Mouse (Mus musculus) myocyte (in vitro differentiated cells): ENCODE measurements around the gene Gpbar1. TPM values are rescaled to one million over a fixed set of nuclear protein-coding genes. Genes with fewer than 3 reads are reported as not detected.

Experiments used
- H3K27me3 ChIP-seq: one replicate; pipeline ENCODE4 v1.6.1; 2011; ENCODE audit not compliant: control insufficient read depth, insufficient read depth, insufficient read length
- H3K36me3 ChIP-seq: one replicate; pipeline ENCODE4 v1.6.1; 2011; ENCODE audit not compliant: control insufficient read depth, insufficient read depth
- H3K4me2 ChIP-seq: one replicate; pipeline ENCODE4 v1.6.1; 2011; ENCODE audit warnings: low read depth, control low read depth
- H3K4me3 ChIP-seq: one replicate; pipeline ENCODE4 v1.5.1; 2011; ENCODE audit warnings: mild to moderate bottlenecking, control low read depth, moderate library complexity
- H3K79me2 ChIP-seq: one replicate; pipeline ENCODE4 v1.6.1; 2011; ENCODE audit not compliant: control insufficient read depth, insufficient read depth
- H3ac ChIP-seq: one replicate; pipeline ENCODE4 v1.6.1; 2011; ENCODE audit not compliant: control insufficient read depth, insufficient read length
- CEBPB ChIP-seq: IDR thresholded peaks from 2 replicates; pipeline ENCODE4 v1.6.1; 2011; ENCODE audit warnings: mild to moderate bottlenecking, moderate library complexity; ENCODE audit not compliant: poor library complexity, insufficient read depth, severe bottlenecking
- E2F4 ChIP-seq: IDR thresholded peaks from one replicate; pipeline ENCODE4 v1.6.1; 2011; ENCODE audit warnings: mild to moderate bottlenecking, control low read depth, moderate library complexity; ENCODE audit not compliant: insufficient read depth
- MAX ChIP-seq: IDR thresholded peaks from one replicate; pipeline ENCODE4 v1.6.1; 2011; ENCODE audit warnings: low read depth, mild to moderate bottlenecking, control low read depth
- MYOD1 ChIP-seq, 3 experiments: IDR thresholded peaks; one replicate each; pipeline ENCODE4 v1.6.1; 2011; ENCODE audit warnings: control low read depth in 2 of 3, low read depth in 2 of 3, mild to moderate bottlenecking in 2 of 3, moderate library complexity in 1 of 3; ENCODE audit not compliant: insufficient read length in 2 of 3, control insufficient read depth in 1 of 3
- MYOG ChIP-seq, 3 experiments: IDR thresholded peaks; one replicate each; pipeline ENCODE4 v1.6.1; 2011; ENCODE audit warnings: control low read depth in 2 of 3, low read depth in 2 of 3, mild to moderate bottlenecking in 2 of 3; ENCODE audit not compliant: insufficient read length in 2 of 3, control insufficient read depth in 1 of 3, insufficient read depth in 1 of 3
- POLR2A ChIP-seq: IDR thresholded peaks from one replicate; pipeline ENCODE4 v1.6.1; 2011; ENCODE audit warnings: low read depth, mild to moderate bottlenecking, control low read depth, moderate library complexity; ENCODE audit not compliant: insufficient read length
- POLR2AphosphoS2 ChIP-seq: IDR thresholded peaks from one replicate; pipeline ENCODE4 v1.6.1; 2011; ENCODE audit warnings: low read depth, control low read depth; ENCODE audit not compliant: insufficient read length
- REST ChIP-seq: IDR thresholded peaks from one replicate; pipeline ENCODE4 v1.6.1; 2011; ENCODE audit warnings: mild to moderate bottlenecking, control low read depth, moderate library complexity; ENCODE audit not compliant: insufficient read depth, insufficient read length
- SRF ChIP-seq: IDR thresholded peaks from one replicate; pipeline ENCODE4 v1.6.1; 2011; ENCODE audit warnings: low read depth; ENCODE audit not compliant: control insufficient read depth, insufficient read length
- TCF12 ChIP-seq: IDR thresholded peaks from one replicate; pipeline ENCODE4 v1.6.1; 2011; ENCODE audit warnings: mild to moderate bottlenecking, control low read depth; ENCODE audit not compliant: poor library complexity, insufficient read depth, severe bottlenecking
- TCF3 ChIP-seq: IDR thresholded peaks from one replicate; pipeline ENCODE4 v1.6.1; 2011; ENCODE audit warnings: low read depth, control low read depth; ENCODE audit not compliant: insufficient read length
- USF1 ChIP-seq: IDR thresholded peaks from one replicate; pipeline ENCODE4 v1.6.1; 2011; ENCODE audit warnings: low read depth, mild to moderate bottlenecking, control low read depth, moderate library complexity
- polyA plus RNA-seq: library from polyadenylated mRNA; unstranded; fragments of >200 nt; fragmentation: generic; extraction: Trizol; gene quantifications from one replicate; pipeline ENCODE4 v1.2.1, GENCODE M21; 2012; ENCODE audit warnings: missing spikeins

Gene Gpbar1
- polyA plus RNA-seq: 0.14 TPM

GRCm38 (mm10) chr1:74278538-74278937 lies at the start of gene Gpbar1:
Gpbar1 (plus strand) TSS chr1:74278550.
- no peaks in the 10 kb centered on the region for H3K27me3 ChIP-seq
- no peak within 1 kb of the TSS for H3ac ChIP-seq
- peaks cover 4% of the 10 kb centered on the region for H3K79me2 ChIP-seq
- no peak within 1 kb of the TSS for H3K4me3 ChIP-seq
- TF ChIP-seq MAX: no peak
- no peak for TF ChIP-seq SRF
- peak; percentile 33 for TF ChIP-seq POLR2AphosphoS2
- no peak for TF ChIP-seq CEBPB
- no peak for TF ChIP-seq REST
- no peak for TF ChIP-seq MYOD1 (IDR thresholded peaks at IDR 0.05; ENCODE audit: control insufficient read depth in 1 of 3, insufficient read length in 2 of 3, low read depth in 2 of 3)
- no peak within 1 kb of the TSS for H3K4me2 ChIP-seq
- H3K36me3 ChIP-seq: peaks cover 18% of the 10 kb centered on the region

- H3K4me3 ChIP-seq: no peak overlapping the region
- no peaks in the 10 kb centered on the region for H3K79me2 ChIP-seq
- H3K36me3 ChIP-seq: no peaks in the 10 kb centered on the region
- TF ChIP-seq POLR2A: no peak
- no peak for TF ChIP-seq USF1
- no peak for TF ChIP-seq MYOG (IDR thresholded peaks at IDR 0.05; ENCODE audit: control insufficient read depth in 1 of 3, insufficient read depth in 1 of 3, insufficient read length in 2 of 3, low read depth in 2 of 3)
- TF ChIP-seq TCF3: no peak
- no peak for TF ChIP-seq POLR2AphosphoS2
- TF ChIP-seq REST: no peak
- TF ChIP-seq E2F4: no peak
- no peak overlapping the region for H3K4me2 ChIP-seq
- no peaks in the 10 kb centered on the region for H3K27me3 ChIP-seq
- no peak overlapping the region for H3ac ChIP-seq
Observed at GRCm38 (mm10) chr1:74229942-74230341, 48.4 kb upstream of the Gpbar1 start.

DNA sequence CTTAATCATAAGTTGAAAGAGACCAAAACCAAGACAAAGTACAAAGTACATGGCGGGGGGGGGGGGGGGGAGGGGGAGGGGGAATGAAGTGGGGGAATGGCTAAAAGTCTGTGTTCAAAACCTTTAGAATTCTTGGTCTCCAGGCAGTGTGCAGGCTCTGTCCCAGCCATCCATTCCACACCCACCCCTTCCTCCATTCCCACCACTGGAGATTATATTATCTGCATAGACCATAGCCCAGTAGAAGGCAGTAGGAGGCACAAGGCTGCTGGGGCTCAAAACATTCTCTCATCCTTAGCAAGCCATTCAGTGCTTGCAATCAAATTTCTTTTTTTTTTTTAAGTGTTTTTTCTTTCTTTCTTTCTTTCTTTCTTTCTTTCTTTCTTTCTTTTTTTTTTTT lies 47.4 kb upstream of the Gpbar1 start:
- H3K4me2 ChIP-seq: no peak overlapping the region
- H3K36me3 ChIP-seq: no peaks in the 10 kb centered on the region
- no peak overlapping the region for H3ac ChIP-seq
- no peak for TF ChIP-seq CEBPB
- TF ChIP-seq MYOD1 (IDR thresholded peaks at IDR 0.05; ENCODE audit: control insufficient read depth in 1 of 3, insufficient read length in 2 of 3, low read depth in 2 of 3): no peak
- TF ChIP-seq POLR2A: no peak
- no peaks in the 10 kb centered on the region for H3K79me2 ChIP-seq
- H3K27me3 ChIP-seq: no peaks in the 10 kb centered on the region
- H3K4me3 ChIP-seq: no peak overlapping the region

DNA sequence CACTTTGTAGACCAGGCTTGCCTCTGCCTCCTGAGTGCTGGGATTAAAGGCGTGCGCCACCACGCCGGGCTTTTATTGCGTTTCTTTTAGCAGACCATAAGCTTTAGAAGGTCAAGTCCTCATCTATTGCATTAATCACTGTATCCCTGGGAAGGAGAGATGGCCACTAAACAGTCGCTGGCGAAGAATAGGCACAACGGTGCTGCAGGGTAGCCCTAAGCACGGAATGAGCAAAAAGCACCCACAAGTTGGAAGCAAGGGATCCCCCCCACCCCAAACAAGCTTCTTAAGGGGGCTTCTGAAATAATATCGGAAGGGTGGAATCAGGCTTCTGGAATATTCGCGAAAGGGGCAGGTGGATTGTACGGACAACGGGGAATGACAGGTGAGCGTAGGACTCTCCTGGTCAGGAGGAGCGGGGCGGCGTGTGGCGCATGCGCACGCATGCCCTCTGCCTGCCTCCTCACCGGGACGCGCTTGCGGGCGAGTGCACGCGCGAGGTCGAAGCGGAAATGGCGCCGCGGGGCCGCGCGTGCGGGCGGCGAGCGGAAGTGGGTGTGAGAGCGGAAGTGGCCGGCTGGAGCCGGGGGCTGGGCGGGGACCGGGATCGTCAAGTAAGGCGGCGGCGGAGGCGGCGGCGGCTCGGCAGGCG lies 42.3 kb upstream of the Gpbar1 start, which contains the start of gene Arpc2:
Gene Arpc2, plus strand, starts transcription at position 147 of the 652 bp plus-strand sequence.
- Histone ChIP-seq H3K79me2 (peaks cover 46% of the 10 kb centered on the region), H3K27me3 (no peaks in the 10 kb centered on the region), H3K4me2 (peak within 1 kb of the TSS; percentile 92), H3K4me3 (peak within 1 kb of the TSS; percentile 98), H3K36me3 (no peaks in the 10 kb centered on the region), H3ac (peak within 1 kb of the TSS; percentile 62)
- no peak for TF ChIP-seq MAX
- TF ChIP-seq POLR2AphosphoS2: no peak
- TF ChIP-seq E2F4: no peak
- TF ChIP-seq REST: no peak
- TF ChIP-seq MYOD1 (IDR thresholded peaks at IDR 0.05; ENCODE audit: control insufficient read depth in 1 of 3, insufficient read length in 2 of 3, low read depth in 2 of 3): peak in 1 of 3 experiments; percentile 42
- TF ChIP-seq POLR2A: no peak
- TF ChIP-seq SRF: peak; percentile 50
- TF ChIP-seq TCF12: no peak
- TF ChIP-seq MYOG (IDR thresholded peaks at IDR 0.05; ENCODE audit: control insufficient read depth in 1 of 3, insufficient read depth in 1 of 3, insufficient read length in 2 of 3, low read depth in 2 of 3): peak in 1 of 3 experiments; percentile 23

GRCm38 (mm10) chr1:74236590-74237317 lies 41.6 kb upstream of the Gpbar1 start:
- peak overlapping the region; percentile 92 for H3K4me2 ChIP-seq
- TF ChIP-seq POLR2A: peak; percentile 90
- TF ChIP-seq MYOG (IDR thresholded peaks at IDR 0.05; ENCODE audit: control insufficient read depth in 1 of 3, insufficient read depth in 1 of 3, insufficient read length in 2 of 3, low read depth in 2 of 3): no peak
- no peak for TF ChIP-seq SRF
- TF ChIP-seq E2F4: no peak
- peak; percentile 79 for TF ChIP-seq POLR2AphosphoS2
- no peaks in the 10 kb centered on the region for H3K36me3 ChIP-seq
- peak overlapping the region; percentile 98 for H3K4me3 ChIP-seq
- H3K79me2 ChIP-seq: peaks cover 53% of the 10 kb centered on the region
- H3K27me3 ChIP-seq: no peaks in the 10 kb centered on the region
- peak overlapping the region; percentile 62 for H3ac ChIP-seq
